Mouse (Mus musculus) lung, adult 2 months (tissue): ENCODE data around the gene Dnaja3.

ENCODE experiments used
- CTCF ChIP-seq: fragments of 200-500 bp; IDR thresholded peaks from 2 replicates; pipeline ENCODE4 v1.5.1; 2011; ENCODE audit warnings: mild to moderate bottlenecking, low read length, control low read depth; ENCODE audit not compliant: insufficient read depth
- POLR2A ChIP-seq: fragments of 200-500 bp; IDR thresholded peaks from 2 replicates; pipeline ENCODE4 v1.6.1; 2011; ENCODE audit warnings: low read depth, mild to moderate bottlenecking, control low read depth, low read length, borderline replicate concordance; ENCODE audit errors: extremely low read depth

GRCm38 (mm10) chr16:4605514-4606131, 34.2 kb upstream of the Dnaja3 start:
- TF ChIP-seq CTCF (no peak), POLR2A (no peak)
